Mouse (Mus musculus): ENCODE results near the gene Cd83.

The Cd83 gene

DNA sequence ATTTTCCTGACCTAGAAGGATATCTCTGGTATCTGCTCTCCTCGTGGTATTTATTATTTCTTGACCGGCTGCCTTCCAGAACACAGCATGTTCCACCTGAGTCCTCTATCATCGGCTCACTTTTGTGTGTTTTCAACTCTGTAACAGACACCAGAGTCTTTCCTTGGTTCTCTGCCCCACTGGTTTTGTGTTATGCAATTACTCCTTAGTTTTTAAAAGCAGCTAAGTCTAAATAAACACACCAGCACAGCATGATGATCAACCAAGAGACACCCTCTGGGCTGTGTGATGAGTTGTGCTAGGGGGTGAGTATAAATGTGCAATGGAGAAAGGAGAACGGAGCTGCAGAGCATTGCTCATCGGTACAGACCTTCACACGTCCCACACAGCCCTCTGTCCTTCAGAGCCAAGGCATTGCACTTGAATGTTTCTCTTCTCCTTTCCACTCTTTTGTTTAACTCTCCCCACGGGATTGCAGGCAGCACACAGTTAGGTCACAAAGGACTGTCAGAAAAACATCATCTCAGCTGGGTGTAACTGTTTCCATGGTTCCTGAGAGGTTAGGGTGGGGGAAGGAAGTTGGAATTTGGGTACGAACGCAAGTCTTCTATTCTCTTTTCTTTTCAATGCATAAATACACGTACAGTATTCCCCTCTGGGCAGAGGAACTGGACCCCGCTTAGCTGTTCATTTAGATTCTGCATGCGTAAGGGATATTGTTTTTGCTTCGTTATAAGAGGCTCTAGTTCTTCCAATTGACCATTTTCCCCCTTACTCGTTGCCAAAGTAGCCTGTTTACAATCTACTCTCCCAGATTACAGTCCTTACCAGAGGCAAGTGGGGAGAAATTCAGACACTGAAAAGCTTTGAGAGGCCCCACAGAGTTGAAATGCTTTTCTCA, 22.0 kb downstream of the Cd83 start:
- no peak for DNase-seq (ENCODE audit: low read depth, low spot score)

DNA sequence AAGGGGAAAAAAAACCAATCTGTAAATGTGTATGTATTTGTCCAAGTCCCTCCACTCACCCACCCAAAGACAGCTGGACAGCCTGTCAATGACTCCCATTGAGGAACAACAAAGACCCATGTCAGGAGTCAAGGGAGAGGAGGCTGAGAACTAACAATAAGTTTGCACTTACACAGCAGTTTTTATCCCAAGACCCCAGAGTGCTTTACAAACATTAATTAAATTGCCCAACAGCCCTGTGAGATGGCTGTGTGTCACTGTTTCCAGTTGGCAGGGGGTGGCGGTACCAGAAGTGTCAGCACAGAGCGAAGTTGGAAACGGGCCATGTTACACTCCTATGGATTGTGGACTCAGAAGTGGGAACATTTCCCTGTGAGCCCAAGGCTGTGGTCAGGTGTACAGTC, 22.7 kb downstream of the Cd83 start:
- DNase-seq (ENCODE audit: low read depth, low spot score) = no peak

DNA sequence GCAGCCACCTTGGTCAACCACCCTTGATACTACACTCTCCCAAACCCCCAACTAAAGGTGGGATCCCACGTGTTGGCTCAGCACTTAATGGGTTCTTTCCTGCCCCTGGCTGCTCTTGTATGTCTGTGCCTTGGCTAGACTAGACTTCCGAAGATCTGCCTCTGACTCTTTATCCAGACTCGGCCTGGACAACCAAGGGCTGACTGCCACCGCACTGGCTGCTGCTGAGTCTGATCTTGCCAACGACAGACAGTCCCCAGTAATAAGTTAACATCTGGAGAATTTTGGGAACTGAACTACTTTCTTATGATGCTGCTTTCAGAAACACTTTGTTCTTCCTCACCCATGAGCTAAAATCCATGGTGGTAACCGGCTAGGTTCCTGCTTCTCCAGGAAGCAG, 26.0 kb downstream of the Cd83 start:
- DNase-seq (ENCODE audit: low read depth, low spot score) = no peak

DNA sequence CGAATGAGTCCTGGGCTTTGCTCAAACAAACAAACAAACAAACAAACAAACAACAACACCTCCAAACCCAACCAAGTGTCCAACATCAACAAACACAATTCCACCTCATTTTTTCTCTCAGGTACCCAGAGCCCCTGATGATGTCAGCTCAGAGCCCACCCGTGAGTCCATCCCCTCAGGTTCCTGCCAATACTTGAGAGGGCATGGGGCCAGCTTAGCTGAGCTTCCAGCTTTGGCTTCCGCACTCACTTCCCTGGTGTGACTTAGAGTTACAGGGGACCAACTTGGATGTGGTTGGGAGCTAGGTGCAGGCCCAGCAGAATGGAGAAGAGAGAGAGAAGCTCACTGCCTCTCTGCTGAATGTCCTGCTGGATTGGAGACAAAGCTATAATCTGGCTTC, 27.3 kb downstream of the Cd83 start:
- DNase-seq (ENCODE audit: low read depth, low spot score) = no peak

DNA sequence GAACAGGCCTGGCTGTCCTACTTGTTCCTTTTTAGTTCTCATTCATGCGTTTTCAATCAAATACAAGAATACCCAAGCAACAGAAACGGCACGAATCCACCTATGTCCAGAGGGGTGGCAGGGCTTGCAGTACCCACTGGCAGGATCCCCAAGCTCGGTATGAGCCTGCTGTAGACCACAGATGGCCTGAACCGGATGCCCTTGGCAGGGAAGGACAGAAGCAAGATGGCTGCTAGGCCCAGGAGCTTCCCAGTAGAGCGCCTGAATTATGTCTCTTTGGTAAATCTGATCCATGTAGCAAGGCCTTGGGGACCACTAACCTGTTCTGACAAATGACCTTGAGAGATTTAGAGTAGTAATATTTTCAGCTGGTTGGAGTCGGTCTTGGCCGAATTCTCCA, 28.9 kb downstream of the Cd83 start:
- DNase-seq (ENCODE audit: low read depth, low spot score) = no peak

DNA sequence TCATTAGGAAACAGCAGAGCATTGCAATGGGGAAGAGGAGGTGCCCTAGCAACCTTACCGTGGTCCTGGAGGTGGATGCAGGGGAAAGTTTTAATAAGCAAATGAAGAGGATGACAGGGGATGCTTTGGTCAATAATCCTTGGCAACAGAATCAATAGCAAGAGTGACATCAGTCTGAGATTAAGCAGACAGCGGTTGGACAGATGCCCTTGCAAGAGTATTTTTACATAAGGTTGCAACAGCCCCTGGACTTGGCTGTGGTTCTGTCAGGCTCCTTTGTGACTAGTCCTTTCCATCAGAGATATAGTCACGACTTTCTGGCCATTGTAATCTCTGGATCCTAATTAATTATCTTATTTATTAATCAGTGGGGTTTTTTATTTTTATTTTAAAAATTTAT, 32.9 kb downstream of the Cd83 start:
- DNase-seq (ENCODE audit: low read depth, low spot score) = no peak

DNA sequence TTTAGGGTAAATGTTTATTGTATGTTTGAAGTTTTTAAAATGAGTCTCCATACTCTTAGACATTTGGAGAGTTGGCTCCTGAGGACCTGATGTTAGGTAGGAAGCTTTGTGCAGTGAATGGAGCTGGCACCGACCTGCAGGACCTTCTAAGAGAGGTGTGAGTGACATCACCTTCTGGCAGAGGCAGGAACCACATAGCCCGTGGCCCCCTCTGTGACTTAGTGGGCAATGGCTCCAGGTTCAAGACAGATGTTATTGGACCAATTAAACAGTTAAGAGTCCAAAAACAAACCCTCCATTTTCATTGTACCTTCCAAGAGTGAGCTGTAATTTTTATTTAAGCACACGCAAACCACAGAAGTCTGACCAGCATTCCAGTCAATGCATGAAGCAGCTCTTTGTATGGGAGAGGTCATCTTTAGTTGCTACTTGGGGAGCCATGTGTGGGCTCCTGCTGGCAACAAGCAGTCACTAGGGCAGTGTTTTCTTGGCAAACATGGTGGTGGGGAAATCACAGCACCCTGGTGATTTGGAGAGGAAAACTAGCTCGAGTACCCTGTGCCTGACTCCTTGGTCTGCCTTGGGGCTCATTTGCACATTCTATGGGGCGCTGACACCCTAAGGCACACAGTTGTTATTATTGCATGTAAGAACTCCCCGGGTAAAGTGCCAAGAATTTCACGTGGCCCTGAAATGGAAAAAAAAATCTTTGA, 33.9 kb downstream of the Cd83 start:
- DNase-seq (ENCODE audit: low read depth, low spot score) = no peak

DNA sequence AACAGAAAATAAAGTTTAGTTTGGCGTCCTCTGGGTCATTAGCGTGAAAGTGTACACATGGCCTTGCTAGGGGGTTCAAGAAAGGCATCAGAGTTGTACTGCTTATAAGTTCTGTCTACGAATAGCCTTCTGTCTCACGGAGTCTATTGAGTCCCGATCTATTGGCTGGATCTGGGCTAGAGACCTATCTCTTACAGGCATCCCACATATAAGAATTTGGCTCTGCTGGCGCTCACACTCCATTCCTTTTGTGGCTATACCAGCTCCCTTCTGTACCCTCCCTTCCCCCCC, 34.4 kb downstream of the Cd83 start:
- DNase-seq (ENCODE audit: low read depth, low spot score) = no peak

DNA sequence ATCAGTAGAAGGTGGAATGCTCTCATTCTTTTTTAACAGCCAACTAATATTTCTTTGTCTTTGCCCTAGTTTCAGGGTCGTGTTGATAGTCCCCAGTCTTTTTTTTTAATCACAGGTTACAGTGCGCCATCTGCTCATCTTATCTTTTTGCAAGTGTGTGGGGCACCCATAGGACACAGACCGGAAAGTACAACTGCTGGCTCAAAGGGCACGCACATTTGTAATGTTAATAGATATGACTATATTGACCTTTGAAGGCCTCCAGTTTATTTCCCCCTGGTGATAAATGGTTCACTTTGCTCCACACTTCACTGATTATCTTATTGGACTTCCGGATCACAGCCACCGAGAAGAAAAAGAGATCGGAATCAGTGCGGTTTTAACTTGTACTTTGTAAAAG, 35.5 kb downstream of the Cd83 start:
- DNase-seq (ENCODE audit: low read depth, low spot score) = no peak

DNA sequence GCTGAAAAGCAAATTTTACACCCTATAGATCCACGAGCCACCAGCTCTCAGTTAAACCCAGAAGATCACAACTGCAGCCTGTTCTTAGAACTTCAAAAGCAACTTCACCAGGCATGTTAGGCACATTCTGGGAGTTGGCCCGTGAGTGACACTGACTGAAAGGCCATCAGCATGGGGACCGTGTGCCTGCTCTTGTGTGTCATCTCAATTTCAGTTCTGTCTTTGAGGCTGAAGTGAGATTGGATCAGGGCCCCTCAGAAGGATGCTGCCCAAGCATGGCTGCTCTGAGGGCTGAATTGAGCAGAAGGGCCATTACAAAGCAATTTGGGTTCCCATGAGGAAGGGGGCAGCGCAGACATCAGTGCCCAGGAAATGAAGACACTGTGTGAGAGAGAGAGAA, 37.7 kb downstream of the Cd83 start:
- DNase-seq (ENCODE audit: low read depth, low spot score) = no peak

DNA sequence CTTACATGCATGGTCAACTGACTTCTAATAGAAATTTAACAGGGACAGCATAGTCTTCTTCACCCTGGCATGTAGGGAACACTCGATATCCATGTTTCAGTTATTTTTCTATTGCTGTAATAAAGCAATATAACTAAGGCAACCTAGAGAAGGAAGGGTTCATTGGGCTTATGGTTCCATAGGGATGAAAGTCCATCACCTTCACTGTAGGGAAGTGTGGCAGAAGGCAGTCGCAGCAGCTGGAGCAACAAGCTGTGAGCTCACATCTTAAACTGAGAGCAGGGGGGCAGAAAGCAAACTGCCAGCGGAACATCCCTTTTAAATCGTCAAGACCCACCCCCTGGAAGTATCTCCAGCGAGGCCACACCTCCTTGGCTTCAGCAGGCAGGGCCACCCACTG, 44.1 kb downstream of the Cd83 start:
- DNase-seq (ENCODE audit: low read depth, low spot score) = no peak

DNA sequence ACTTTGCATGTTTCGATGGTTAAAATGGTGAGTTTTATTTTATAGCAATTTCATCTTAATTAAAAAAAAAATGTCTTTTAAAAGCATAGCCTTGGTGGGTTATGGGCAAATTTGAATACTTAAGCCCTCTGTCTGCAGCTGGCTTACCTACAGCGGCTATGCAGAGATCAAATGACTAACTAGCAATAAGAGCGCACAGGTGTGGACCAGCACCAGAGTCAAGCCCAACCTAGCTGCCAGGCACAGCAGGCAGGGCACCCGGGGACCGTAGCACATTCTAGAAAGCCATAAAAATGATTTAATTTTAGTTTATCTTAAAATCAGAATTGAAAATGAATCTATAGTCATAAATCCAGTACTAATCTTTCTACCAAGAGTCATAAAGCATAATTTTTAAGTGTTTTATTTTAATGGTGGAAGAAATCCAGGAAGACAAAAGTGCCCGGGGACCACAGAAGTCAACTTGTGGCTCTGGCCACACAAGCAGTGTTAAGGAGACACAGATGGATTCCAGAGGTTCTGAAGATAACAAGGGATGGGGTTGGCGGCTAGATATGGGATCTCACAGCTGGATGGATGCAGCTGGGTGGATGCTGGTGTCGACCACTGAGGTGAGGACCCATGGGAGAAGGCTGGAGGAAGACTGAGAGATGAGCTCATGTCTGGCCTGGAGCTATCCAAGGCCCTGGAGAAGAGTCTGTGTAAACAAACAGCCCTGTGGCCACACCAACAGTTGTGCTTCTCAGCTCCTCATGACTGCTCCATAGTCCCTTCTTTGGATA, 46.5 kb downstream of the Cd83 start:
- DNase-seq (ENCODE audit: low read depth, low spot score) = no peak

DNA sequence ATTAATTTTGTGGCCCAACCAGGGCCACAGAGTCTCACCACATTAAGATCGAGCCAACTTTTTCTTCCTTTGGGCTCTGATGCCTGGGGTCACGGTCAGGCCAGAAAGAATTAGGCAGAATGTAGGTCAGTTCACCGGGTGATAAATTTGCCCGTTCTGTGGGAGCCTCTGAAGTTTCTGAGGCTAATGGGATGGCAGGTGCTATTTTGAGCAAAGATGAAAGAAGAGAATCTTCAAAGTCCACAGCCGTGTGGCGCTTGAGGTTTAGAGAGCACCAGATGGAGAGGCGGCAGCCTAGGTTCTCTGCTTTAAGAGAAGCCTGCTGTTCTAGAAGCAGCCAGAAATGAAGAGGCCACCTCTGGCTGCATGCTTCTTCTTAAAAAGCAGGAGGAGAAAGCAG, 48.2 kb downstream of the Cd83 start:
- no peak for DNase-seq (ENCODE audit: low read depth, low spot score)

DNA sequence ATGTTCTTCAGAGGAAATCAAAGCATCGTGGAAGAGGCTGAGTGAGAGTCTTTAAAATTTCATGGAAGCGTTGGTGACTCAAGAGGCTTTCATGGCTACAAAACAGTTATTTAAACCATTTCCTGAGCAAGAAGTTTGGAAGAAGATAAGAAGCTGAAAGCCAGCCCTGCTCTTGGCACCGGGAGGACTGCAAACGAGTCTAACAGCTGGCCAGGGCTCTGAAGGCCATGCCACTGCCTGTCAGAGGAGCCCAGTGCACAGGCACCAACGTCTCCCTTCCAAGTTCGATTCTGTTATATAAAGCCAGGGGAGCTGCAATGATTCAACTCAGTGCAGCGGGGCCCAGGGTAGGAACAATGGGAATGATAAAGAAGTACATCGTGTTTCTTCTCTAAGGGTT, 51.8 kb downstream of the Cd83 start:
- DNase-seq (ENCODE audit: low read depth, low spot score) = no peak

DNA sequence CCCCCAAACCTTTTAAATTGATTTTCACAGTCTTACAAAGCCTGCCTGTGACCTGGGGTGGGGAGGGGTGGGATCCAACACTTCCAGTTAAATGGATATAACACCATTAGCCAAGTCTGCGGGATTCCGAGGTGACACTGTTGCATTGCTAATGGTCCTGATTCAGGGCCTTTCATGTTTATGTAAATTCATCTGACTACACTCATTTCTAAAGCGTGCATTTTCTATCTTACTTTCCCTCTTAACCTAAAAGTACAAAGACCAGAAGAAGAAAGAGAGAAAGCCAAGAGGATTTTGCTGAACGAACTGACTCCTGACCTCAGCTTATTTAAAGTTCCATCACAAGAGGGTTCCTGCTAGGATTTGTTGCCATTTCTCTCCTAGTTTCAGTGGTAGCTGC, 53.2 kb downstream of the Cd83 start:
- peak; percentile 11 for DNase-seq (ENCODE audit: low read depth, low spot score)

DNA sequence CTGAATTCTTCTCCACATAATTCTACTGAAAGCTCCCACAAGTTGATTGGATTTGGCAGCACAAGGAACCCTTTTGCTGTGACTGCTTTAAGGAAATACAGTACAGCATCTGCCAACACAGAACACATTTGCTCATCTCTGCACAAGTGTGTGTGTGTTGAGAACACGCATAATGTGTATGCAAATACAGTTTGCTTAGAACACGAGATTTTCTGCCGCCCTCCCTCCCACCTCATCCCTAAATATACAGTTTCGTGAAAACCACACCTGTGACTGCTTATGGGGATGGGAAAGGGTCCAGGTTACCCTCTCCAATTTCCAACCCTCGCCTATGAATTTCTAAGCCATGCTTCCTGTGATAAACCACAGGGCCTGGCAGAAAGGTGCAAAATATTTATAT, 60.6 kb downstream of the Cd83 start:
- DNase-seq (ENCODE audit: low read depth, low spot score) = no peak

DNA sequence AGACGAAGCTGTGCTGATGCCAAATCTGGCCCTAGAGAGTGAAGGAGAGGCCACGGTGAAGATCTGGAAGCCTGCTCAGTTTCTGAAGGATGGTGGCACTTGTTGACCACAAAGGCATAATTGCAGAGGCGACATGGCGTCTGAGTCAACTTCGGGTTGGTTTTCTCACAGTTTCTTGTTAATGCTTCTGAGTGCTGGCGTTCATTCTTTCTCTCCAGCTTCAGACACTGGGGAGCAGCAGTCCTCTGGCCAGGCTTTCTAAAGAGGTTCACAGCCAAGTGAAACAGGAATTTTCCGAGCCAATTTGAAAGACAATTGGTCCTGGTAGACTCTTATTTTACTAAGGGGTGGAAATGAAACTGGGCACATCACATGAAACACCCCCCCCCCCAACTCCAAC, 62.6 kb downstream of the Cd83 start:
- no peak for DNase-seq (ENCODE audit: low read depth, low spot score)

DNA sequence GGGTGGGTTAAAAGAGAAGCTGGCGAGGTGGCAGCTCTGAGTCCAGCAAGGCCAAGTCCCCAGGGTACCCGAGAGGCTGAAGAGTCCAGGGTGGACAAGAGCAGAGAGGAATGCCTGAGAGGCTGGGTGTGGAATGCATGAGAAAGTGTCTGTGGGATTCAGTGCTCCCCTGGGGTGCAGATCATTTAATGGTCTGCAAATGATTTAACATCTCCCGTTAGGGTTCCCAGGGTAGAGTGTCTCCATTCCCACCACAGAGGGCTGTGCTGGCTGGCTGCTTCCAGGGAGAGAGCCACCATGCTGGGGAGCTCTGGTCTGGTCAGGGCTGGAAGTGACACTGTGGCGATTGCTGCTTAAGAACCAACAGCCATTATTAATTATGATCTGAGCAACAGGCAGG, 65.2 kb downstream of the Cd83 start:
- DNase-seq (ENCODE audit: low read depth, low spot score) = no peak

DNA sequence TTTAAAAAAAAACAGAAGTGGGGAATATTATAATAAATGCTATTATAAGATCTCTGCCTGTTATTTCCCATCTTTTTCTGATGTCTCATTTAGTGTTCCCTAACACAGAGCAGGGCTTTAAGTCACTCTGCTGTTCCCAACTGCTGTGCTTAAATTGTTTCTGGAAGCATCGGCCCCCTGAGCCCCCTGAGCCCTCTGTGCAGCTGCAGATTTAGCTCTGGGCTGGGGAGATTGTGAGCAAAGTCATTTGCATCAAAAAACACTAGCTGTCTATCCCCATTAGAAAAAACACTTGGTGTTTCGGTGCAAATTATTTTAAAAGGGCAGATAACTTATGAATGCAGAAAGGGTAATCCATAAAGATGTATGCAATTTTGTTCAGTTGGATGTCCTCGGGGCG, 66.5 kb downstream of the Cd83 start:
- DNase-seq (ENCODE audit: low read depth, low spot score) = no peak
